Mouse (Mus musculus): ENCODE measurements at regions not wholly inside any gene's neighbourhood (a gene's known extent, or its start where the extent isn't known, plus 50 kb on each side); places are given as distances from the start of the nearest gene placed in this dataset.

- H3K9ac ChIP-seq (replicated peaks) = no peak overlapping the region
- WGBS = 82% methylated on average over 7 of the region's 7 CpGs
- no peak overlapping the region for H3K27ac ChIP-seq (replicated peaks)
- no peaks in the 10 kb centered on the region for H3K36me3 ChIP-seq
- H3K9me3 ChIP-seq = no peaks in the 10 kb centered on the region
- H3K4me2 ChIP-seq (replicated peaks) = no peak overlapping the region
- no peak for ATAC-seq (ENCODE audit: low FRiP score, low read depth)
- H3K4me1 ChIP-seq = no peaks in the 10 kb centered on the region
- no peak overlapping the region for H3K4me3 ChIP-seq
- no peaks in the 10 kb centered on the region for H3K27me3 ChIP-seq
Measured at GRCm38 (mm10) chr8:115626396-115627136, 81.0 kb downstream of the Maf start.

GRCm38 (mm10) chr8:115625072-115625471, 82.5 kb downstream of the Maf start:
- Histone ChIP-seq H3K4me1 (no peaks in the 10 kb centered on the region), H3K9me3 (no peaks in the 10 kb centered on the region), H3K36me3 (no peaks in the 10 kb centered on the region), H3K27me3 (no peaks in the 10 kb centered on the region), H3K4me3 (no peak overlapping the region), H3K27ac (replicated peaks) (no peak overlapping the region), H3K4me2 (replicated peaks) (no peak overlapping the region), H3K9ac (replicated peaks) (no peak overlapping the region)
- no peak for ATAC-seq (ENCODE audit: low FRiP score, low read depth)
- 91% methylated on average over 1 of the region's 1 CpGs for WGBS

- H3K4me3 ChIP-seq = no peak overlapping the region
- no peak overlapping the region for H3K27ac ChIP-seq (replicated peaks)
- no peaks in the 10 kb centered on the region for H3K4me1 ChIP-seq
- 88% methylated on average over 13 of the region's 13 CpGs for WGBS
- ATAC-seq (ENCODE audit: low FRiP score, low read depth) = no peak
- no peaks in the 10 kb centered on the region for H3K36me3 ChIP-seq
- no peak overlapping the region for H3K4me2 ChIP-seq (replicated peaks)
- H3K9me3 ChIP-seq = no peaks in the 10 kb centered on the region
- H3K27me3 ChIP-seq = no peaks in the 10 kb centered on the region
- no peak overlapping the region for H3K9ac ChIP-seq (replicated peaks)
Measured at GRCm38 (mm10) chr8:115618049-115618760, 89.4 kb downstream of the Maf start.

DNA sequence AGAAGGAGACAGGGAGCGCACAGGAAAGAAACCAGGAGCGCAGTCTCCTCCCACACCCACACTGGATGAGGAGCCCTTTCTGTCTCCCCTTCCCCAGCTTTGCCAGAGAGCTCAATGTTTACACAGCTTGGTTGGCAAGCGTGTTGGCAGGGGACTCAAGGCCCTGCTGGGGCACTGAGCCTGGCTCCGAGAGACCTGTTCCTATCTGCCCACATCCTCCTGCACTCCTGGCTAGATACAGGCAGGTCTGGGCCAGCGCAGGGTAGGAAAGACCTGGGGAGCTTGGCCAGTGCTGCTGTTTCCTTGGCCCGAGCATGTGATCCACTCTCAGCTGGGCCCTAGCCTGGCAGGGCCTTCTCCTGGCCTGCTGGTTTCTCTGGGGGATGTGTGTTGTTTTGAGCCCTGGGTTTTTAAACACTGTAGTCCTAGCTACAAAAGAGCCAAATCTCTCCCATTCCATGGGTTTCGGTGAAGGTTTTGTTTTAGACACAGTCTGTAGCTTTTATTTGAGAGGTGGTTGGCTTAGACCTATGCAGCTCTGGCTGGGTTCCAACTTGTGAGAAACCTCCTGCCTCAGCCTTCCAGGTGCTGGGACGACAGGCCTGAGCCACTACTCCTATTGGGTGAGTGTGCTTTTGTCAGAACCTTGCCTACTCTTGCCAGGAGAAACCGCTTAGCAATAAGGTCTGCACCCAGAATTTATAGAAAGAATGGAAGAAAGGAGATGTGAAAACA, 90.6 kb downstream of the Maf start:
- Histone ChIP-seq H3K9ac (replicated peaks) (no peak overlapping the region), H3K27ac (replicated peaks) (no peak overlapping the region), H3K27me3 (no peaks in the 10 kb centered on the region), H3K4me3 (no peak overlapping the region), H3K4me1 (no peaks in the 10 kb centered on the region), H3K36me3 (no peaks in the 10 kb centered on the region), H3K9me3 (no peaks in the 10 kb centered on the region), H3K4me2 (replicated peaks) (no peak overlapping the region)
- no peak for ATAC-seq (ENCODE audit: low FRiP score, low read depth)
- 87% methylated on average over 9 of the region's 9 CpGs for WGBS

- Histone ChIP-seq H3K27me3 (no peaks in the 10 kb centered on the region), H3K4me3 (no peak overlapping the region), H3K27ac (replicated peaks) (no peak overlapping the region), H3K9me3 (no peaks in the 10 kb centered on the region), H3K4me1 (no peaks in the 10 kb centered on the region), H3K36me3 (no peaks in the 10 kb centered on the region), H3K4me2 (replicated peaks) (no peak overlapping the region), H3K9ac (replicated peaks) (no peak overlapping the region)
- WGBS = 78% methylated on average over 5 of the region's 5 CpGs
- ATAC-seq (ENCODE audit: low FRiP score, low read depth) = no peak
Measured at GRCm38 (mm10) chr8:115613946-115614584, 93.5 kb downstream of the Maf start.

GRCm38 (mm10) chr8:115612119-115612518, 95.5 kb downstream of the Maf start:
- H3K36me3 ChIP-seq = no peaks in the 10 kb centered on the region
- H3K27ac ChIP-seq (replicated peaks) = no peak overlapping the region
- no peaks in the 10 kb centered on the region for H3K4me1 ChIP-seq
- no peak overlapping the region for H3K4me2 ChIP-seq (replicated peaks)
- no peak for ATAC-seq (ENCODE audit: low FRiP score, low read depth)
- no peak overlapping the region for H3K9ac ChIP-seq (replicated peaks)
- H3K27me3 ChIP-seq = no peaks in the 10 kb centered on the region
- no peaks in the 10 kb centered on the region for H3K9me3 ChIP-seq
- 80% methylated on average over 3 of the region's 3 CpGs for WGBS
- H3K4me3 ChIP-seq = no peak overlapping the region

DNA sequence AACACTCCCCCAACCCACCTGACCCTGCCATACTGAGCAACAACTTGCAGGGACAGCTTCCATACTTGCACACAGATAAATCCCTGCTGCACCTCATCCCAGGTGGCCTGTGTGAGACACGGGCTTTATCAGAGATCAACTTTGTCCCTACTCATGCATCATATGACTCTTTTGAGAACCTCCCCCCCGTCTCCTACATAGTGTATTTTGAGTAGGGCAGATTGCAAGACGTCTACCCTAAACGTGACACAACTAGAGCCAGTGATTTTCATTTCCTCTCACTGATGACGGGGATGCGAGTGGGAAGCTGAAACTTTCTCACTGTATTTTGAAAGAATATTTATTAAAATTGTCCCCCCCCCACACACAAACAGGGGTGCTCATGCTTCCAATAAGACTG, 107.8 kb downstream of the Maf start:
- H3K36me3 ChIP-seq = no peaks in the 10 kb centered on the region
- no peak overlapping the region for H3K9ac ChIP-seq (replicated peaks)
- H3K4me2 ChIP-seq (replicated peaks) = no peak overlapping the region
- H3K27ac ChIP-seq (replicated peaks) = no peak overlapping the region
- no peaks in the 10 kb centered on the region for H3K27me3 ChIP-seq
- no peak overlapping the region for H3K4me3 ChIP-seq
- no peaks in the 10 kb centered on the region for H3K4me1 ChIP-seq
- H3K9me3 ChIP-seq = no peaks in the 10 kb centered on the region
- WGBS = 92% methylated on average over 6 of the region's 6 CpGs
- ATAC-seq (ENCODE audit: low FRiP score, low read depth) = no peak

GRCm38 (mm10) chr8:115597226-115597953, 110.2 kb downstream of the Maf start:
- WGBS = 63% methylated on average over 10 of the region's 10 CpGs
- Histone ChIP-seq H3K36me3 (no peaks in the 10 kb centered on the region), H3K4me2 (replicated peaks) (no peak overlapping the region), H3K4me3 (no peak overlapping the region), H3K9ac (replicated peaks) (no peak overlapping the region), H3K9me3 (no peaks in the 10 kb centered on the region), H3K27ac (replicated peaks) (no peak overlapping the region), H3K4me1 (no peaks in the 10 kb centered on the region), H3K27me3 (no peaks in the 10 kb centered on the region)
- ATAC-seq (ENCODE audit: low FRiP score, low read depth) = no peak

DNA sequence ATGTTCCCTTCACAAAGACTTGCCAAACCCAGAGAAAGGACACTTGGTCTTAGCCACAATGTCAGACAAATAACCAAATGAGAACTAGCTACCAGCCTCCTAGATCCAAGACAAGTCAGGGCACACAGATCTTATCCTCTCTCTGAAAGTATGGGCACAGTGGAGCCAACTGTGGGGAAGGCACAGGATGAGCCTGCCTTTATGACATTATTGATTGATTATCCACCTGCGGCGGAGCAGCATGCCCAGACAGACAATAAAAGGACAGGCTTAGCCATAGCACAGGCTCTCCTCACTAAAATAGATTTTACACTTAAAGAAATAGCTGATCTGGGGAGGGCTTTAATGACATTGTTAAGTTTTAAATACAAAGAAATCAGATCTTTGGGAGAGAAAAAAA, 117.9 kb downstream of the Maf start:
- H3K27me3 ChIP-seq = no peaks in the 10 kb centered on the region
- no peaks in the 10 kb centered on the region for H3K36me3 ChIP-seq

GRCm38 (mm10) chr8:115589076-115589475, 118.5 kb downstream of the Maf start:
- Histone ChIP-seq H3K4me3 (no peak overlapping the region), H3K4me2 (replicated peaks) (no peak overlapping the region), H3K9me3 (no peaks in the 10 kb centered on the region), H3K9ac (replicated peaks) (no peak overlapping the region), H3K4me1 (no peaks in the 10 kb centered on the region), H3K27me3 (no peaks in the 10 kb centered on the region), H3K36me3 (no peaks in the 10 kb centered on the region), H3K27ac (replicated peaks) (no peak overlapping the region)
- WGBS = 93% methylated on average over 2 of the region's 2 CpGs
- no peak for ATAC-seq (ENCODE audit: low FRiP score, low read depth)

More for the DNA sequence above, 117.9 kb downstream of the Maf start:
- H3K4me2 ChIP-seq (replicated peaks) = no peak overlapping the region
- no peak for ATAC-seq (ENCODE audit: low FRiP score, low read depth)
- no peaks in the 10 kb centered on the region for H3K4me1 ChIP-seq
- 87% methylated on average over 2 of the region's 2 CpGs for WGBS
- H3K9ac ChIP-seq (replicated peaks) = no peak overlapping the region
- no peak overlapping the region for H3K27ac ChIP-seq (replicated peaks)
- no peak overlapping the region for H3K4me3 ChIP-seq
- H3K9me3 ChIP-seq = no peaks in the 10 kb centered on the region

DNA sequence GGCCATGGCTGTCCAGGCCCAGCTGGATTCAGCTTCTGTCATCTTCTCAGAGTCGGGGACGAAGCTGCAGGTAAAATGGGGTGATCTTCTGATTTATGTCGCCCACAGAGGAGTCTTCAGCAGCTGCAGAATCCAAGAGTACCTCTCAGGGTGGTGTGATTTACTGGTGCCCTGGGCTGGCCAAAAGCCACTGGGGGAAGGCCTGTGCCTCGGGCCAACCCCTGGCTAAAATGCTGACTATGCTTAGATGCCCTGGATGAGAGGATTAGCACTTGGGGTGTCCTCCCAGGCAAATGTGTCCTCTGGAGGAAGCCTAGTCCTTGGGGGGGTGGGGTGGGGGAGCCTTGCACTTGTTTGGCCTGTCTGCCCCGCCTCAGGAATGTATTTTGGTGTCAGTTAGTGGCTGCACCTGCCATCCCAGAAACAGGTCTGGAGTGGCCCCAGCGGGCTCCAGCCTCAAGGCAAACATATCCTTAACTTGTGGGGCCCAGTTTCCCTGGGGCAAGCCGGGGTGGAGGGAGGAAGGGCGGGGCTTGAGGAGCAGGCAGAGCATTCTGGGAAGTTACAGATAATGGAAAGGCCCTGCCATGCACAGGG, 123.2 kb downstream of the Maf start:
- Histone ChIP-seq H3K4me3 (no peak overlapping the region), H3K9me3 (no peaks in the 10 kb centered on the region), H3K4me1 (no peaks in the 10 kb centered on the region), H3K36me3 (no peaks in the 10 kb centered on the region), H3K27ac (replicated peaks) (no peak overlapping the region), H3K4me2 (replicated peaks) (no peak overlapping the region), H3K9ac (replicated peaks) (no peak overlapping the region), H3K27me3 (no peaks in the 10 kb centered on the region)
- 80% methylated on average over 8 of the region's 8 CpGs for WGBS
- ATAC-seq (ENCODE audit: low FRiP score, low read depth) = no peak

All from midbrain, embryonic 12.5 days (tissue).